Mouse (Mus musculus): ENCODE measurements around the gene Tnfrsf1a.

The Tnfrsf1a gene

GRCm38 (mm10) chr6:125411661-125412060, 62.5 kb downstream of the Tnfrsf1a start:
- DNase-seq (ENCODE audit: low read depth, low spot score), result no peak
- Histone ChIP-seq H3K36me3 (ENCODE audit: control insufficient read depth, insufficient read depth, low read length, poor library complexity, severe bottlenecking) (no peaks in the 10 kb centered on the region), H3K27me3 (ENCODE audit: control insufficient read depth, insufficient read depth, low read length, poor library complexity, severe bottlenecking) (no peaks in the 10 kb centered on the region)

Measured in splenic B cell, adult 2 months (primary cell).